Mouse (Mus musculus) kidney, postnatal 25 days (tissue): ENCODE measurements around the gene Gadl1.
A peak's percentile ranks its signal among the peaks of the same experiment; 100 is the strongest.

Experiments
- DNase-seq, 2 experiments: peaks; one replicate each; pipeline ENCODE4 v3.0.0; 2021; ENCODE audit warnings: mixed read lengths in 2 of 2

The Gadl1 gene

DNA sequence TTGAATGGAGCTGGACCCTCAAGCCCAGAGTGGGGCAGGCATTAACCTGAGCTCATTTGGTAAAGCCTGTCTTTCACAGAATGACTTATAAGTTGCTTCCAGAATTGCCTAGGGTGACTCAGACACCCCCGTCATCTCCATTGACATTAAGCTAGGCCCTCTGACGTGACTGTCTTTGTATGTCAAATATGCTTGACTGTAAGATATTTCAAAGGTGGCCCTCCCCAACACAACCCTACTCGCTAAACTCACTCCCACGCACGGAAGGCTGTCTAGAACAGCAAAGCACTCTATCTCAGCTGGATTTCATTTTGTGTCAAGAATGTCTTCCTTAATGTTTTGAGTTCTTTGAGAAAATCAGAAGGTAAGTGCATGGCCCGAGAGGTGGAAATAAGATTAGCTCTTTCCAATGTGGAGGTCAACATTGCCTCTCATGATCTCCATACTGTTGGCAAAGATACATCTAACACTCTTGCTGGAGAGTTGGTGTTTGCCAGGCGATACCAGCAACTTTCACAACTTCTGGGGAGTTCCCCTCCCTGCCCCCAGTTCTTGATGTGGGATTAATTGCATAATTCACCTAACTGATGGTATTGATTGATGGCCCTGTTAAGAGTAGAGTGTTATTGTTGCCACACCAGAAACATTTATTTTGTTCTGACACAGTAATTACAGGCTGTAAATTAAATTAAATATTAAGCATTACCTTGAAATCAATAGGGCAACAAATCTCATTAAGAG is 182.0 kb downstream of the Gadl1 start:
- no peak for DNase-seq

DNA sequence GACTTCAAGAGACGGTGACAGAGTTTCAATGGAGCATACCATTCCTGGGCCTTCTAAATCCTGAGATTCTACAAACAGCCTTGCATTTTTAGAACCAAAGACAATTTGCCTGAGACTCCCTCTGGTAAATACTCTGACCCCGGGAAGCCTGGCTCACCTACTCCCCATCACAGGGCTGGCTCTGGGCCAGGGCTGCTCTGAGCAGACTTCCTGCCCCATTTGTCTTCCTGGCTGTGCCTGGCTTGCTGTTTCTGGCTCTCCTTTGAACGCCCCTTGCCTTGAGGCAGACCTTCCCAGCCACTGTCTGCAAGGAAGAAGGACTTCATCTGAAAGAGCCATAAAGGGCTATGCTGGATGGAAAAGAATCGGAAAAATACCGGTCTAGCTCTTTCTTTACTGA is 182.7 kb downstream of the Gadl1 start:
- DNase-seq, result peak; percentile 89 to 92

DNA sequence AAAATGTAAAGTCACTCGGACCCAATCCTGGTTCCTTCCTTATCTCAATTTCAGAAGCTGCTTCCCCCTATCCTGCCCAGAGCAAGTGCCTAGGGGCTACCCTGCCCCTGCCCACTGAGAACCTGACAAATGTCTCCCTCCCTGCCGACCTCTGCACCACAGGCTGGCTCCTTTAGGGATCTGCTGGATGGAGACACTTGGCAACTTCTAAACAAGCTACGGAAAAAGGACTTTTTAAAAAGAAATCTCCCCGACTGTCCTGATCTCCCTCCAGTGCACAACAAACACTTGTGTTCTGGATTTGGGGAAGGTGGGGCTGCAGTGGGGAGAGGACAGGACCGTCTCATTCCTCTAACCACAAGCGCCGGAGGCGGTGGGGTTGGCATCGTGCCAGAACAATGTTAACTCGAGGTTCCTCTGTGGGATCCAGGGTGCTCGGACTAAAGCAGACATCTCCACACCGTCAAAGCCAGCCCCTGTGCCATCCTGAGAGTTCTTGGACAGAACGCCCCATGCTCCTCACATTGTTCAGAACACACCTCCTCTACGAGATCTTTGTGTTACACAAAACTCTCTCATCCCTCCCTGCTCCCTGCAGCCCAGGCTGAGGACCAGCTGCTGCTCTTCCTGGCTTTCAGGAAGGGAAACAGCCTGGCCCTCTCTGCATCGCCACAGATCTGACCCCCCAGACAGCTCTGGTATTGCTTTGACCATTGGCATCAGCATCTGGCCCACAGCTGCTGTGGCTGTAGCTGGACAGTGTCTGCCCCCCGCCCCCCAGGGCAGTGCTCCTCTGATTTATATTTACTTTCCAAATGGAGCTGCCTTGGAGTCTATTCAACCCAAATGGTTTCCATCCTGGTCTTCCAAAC is 189.7 kb downstream of the Gadl1 start:
- peak; percentile 72 to 75 for DNase-seq

DNA sequence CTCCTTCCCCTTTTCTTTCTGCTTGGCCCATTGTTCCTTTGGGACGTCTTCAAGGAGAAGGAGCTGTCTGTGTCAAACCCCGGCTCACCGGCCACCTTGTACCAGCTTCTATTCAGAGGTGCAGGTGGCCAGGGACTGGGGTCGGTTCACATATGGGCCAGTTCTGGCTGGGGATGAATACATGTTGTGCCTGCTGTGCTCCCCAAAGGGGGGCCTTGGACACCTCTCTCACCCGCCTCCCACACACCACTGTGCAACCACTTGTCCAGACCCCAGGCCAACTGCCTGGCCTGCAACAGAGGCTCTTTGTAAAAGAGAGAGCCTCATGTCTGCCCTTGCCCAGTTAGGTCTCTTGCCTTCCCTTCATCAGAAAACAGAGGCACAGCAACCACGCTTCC is 190.3 kb downstream of the Gadl1 start:
- no peak for DNase-seq

DNA sequence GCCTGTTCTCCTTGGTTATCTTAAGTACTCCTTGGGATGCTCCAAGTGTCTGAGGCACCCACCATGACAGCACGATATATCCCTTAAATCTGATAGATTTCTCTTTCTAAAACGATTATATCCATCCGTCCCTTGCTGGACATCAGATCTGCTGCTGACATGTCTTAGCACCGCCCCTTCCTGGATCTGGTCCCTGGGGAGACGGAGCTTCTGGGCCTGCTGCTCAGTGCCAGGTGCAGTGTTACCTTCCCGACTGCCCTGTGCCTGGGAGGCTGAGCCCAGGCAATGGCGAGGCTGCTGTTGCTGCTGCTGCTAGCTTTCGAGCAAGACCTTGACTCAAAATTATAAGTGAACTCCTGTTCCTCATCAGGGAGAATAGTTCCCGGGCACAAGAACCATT is 190.8 kb downstream of the Gadl1 start:
- DNase-seq, result peak; percentile 36 to 63

DNA sequence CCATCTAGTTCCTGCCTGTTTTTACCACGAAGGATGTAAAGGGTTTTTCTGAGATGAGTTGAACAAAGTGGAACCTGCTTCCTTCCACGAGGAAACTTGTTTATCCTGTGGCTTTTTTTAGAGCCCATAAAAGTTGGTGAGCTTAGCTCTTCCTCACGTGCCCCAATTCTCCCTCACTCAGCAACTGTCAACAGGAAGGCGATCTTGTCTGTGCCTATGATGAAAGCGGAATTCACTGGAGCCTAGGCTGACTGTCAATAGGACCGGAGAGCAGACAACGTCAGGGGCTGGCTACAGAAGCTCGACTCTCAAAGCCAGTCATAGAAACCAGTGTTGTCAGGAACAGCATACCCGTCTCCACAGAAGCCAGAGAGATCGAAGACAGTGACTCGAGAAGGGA is 192.6 kb downstream of the Gadl1 start:
- peak in 1 of 2 experiments; percentile 50 for DNase-seq

DNA sequence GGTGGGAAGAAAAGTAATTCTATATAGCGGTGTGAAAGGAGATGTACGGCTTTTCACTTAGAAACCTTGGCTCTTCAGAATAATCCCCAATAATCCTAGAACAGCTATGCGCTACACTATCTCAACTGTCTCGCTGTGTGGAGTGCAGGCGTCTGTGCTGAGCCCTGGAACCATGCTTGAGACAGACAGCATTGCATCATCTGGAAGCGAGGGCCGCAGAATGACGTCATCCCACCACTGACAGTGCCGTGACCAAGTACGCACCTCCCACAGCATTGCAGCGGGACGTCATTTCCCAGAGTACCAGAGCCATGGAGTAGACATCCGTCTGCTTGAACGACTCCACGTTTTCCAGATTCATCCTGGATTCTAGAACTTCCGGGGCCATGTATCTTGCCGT is 195.5 kb downstream of the Gadl1 start:
- DNase-seq, result no peak

DNA sequence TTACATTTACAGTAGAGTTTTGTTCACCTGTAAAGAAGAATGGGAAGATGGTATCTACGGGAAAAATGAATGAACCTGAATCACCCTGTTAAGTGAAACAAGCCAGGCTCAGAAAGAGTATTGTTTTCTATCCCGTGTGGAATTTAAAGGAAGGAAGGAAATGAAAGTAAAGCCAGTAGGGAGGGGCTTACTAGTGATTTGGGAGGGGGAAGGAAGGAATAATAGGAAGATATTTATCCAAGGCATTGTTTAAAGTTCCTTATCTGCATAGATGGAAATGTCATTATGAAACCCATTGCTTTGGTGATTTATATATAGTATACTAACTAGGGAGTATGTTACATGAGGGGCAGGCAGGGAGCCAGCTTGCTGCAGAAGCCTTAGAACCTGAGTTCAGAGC is 199.5 kb downstream of the Gadl1 start:
- peak in 1 of 2 experiments; percentile 22 for DNase-seq

DNA sequence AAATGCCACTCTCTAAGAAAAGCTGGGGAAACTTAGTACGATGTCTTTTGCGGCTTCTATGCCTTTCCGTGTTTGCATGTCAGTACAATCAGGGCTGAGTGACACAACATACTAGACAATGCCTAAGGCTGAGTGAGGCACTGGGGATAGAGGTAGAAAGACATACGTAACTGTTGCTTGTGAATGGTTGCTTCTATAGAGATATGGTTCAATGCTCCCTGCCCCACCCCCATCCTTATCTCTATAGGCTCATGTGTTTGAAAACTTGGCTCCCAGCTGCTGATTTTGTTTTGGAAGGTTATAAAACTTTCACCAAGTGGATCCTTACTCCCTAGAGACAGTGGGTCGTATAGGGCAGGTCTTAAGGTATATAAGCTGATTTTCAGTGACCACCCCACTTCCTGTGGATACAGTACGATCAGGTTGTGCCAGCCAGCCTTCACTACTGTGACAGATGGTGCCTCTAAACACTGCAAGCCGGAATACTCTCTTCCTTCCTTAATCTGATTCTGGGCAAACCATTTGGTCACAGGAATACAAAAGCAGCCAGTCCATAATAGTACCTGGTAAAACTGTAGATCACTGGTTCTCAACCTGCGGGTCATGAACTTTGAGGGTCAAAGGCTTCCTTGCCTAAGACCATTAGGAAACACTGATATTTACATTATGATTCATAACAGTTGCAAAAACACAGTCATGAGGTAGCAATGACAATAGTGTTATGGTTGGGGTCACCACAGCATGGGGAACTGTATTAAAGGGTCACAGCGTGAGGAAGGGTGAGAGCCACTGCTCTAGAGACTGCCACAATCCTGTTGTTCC is 202.1 kb downstream of the Gadl1 start:
- DNase-seq, result no peak

DNA sequence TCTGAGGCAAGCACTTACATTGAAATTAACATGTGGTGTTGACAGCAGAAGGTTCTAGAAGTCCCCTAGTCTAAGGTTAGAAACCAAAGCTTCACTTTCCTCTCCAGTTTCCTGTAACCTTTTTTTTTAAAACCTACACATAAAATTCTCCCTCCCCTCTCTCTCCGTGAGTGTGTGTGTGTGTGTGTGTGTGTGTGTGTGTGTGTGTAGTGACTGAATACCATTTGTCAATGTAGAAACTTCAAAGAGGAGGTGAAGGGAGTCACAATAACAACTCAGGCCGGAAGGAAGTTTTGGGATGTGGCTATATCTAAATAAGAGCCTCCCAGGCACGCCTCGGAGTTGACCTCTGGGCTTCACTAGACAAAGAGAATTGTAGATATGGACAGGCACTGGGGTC is 205.1 kb downstream of the Gadl1 start:
- peak; percentile 77 to 82 for DNase-seq

DNA sequence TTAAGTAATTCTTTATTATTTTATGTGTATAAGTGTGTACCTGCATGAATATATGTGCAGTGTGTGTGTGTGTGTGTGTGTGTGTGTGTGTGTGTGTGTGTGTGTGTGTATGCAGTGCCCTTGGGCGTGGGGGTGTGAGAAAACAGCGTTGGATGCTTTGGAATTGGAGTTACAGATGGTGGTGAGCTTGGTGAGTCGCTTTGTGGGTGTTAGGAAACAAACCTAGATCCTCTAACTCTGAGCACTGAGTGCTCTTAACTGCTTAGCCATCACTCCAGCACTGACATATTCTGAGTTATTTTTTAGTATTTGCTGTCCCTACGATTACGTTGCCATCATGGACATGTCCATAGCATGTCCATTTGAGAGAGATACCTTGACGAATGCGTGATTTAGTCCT is 206.6 kb downstream of the Gadl1 start:
- DNase-seq, result no peak

DNA sequence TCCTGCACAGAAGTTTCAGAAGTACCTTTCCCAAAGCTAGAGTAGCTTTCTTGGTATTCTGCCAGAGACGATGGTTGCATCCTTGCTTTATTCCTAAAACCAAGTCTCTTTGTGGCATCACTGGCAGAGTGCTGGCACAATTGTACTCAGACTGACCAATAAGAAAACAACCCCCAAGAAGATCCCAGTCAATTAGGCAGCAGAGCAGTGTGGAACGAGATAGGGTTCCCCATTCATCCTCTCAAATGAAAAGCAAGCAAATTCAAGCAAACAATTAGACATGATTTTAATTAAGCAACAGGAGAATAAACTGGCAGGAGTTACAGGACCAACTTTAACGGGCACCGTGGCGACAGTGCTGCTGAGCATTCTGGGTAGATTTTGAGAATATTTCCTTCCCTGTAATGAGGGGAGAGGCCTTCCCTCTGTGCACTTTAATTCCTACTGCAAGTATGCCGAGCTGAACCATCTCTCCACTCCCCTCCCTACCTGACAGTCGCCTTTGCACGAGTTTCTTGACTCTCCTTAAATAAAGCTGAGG is 209.1 kb downstream of the Gadl1 start:
- no peak for DNase-seq

DNA sequence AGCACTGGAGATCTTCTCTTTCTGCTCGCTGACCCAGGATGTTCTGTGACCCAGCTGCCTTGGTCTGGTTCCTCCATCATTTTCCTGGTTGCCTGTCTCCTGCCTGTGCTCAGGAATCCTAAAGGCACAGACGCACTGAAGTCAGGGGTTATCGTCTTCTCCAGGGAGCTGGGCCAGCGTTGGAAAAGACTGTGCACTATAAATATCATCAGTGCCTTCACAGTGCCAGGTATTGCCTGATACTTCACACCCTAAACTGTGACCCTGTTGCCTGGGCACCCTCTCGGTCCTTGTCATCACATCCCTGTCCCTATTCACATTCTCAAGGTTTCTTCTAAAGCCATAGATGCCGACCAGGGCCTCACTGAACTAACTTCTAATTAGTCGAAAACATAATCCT is 210.7 kb downstream of the Gadl1 start:
- DNase-seq, result no peak

DNA sequence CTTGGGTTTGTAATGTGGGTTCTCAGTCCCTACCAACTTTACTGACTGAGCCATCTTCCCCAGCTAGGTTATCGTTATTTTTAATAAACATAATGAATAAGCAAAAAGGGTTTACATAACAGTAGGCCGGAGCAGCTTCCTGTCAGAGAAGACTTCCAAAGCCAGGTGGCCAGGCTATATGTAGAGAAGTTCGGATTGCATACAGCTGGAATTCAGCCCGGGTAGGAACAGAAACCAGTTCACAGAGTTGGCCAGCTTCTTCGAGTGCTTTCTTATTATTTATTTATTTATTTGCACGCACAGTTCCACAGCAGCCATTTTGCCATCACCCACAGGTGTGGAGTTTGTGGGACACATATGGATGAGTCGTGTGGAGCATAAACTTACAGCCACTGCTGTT is 212.2 kb downstream of the Gadl1 start:
- DNase-seq, result no peak

DNA sequence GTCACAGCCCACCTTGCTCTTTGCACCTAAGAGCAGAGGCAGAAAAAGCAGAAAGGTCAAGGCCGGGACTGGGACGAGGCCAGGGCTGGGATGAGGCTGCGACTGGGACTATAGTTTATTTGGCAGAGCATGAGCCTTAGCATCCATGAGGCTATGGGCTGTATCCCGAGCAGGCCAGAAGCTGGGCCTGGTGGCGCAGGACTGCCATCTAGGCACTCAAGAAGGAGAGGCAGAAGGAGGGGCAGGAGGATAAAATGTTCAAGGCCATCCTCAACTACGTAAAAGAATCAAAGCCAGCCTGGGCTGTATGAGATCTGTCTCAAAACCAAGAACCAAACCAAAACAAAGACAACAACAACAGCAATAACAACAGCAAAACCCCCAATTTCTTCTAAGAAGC is 213.3 kb downstream of the Gadl1 start:
- DNase-seq, result no peak

DNA sequence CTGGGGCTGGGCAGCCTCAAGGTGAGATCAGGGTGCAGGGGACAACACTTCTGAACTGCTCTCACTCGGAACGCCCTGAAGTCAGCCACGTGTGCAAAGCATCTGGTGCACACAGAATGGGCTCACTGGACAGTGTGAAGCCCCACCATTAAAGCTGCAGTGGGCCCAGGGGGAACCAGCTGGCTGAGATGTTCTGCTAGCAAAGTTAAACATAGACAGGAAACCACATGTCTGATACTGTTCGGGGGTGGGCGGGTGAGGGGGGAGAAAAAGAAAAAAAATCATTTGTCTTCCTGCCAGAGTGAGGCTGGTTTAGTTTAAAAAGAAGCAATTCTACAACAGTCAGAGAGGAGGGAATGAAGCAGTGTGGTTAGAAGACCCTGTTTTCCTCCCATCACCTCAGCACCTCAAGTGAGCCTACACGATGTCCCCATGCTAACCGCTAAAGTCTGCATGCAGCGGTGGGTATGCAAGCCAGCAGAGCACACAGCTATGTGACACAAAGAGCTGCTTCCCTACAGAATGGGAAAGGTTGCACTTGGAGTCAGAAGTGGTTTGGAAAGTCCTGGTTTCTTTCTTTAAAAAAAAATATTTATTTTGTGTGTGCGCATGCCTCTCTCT is 213.8 kb downstream of the Gadl1 start:
- DNase-seq, result no peak
